Mouse (Mus musculus): ENCODE measurements around the gene Oit1. TPM values are rescaled to one million over a fixed set of nuclear protein-coding genes. Genes with fewer than 3 reads are reported as not detected.

Oit1 gene
- total RNA-seq, 2 experiments from 2014 or later, result not detected

GRCm38 (mm10) chr14:8340226-8340625 lies 38.3 kb downstream of the Oit1 start:
- DNase-seq (ENCODE audit: low spot score in 2 of 2), result no peak

DNA sequence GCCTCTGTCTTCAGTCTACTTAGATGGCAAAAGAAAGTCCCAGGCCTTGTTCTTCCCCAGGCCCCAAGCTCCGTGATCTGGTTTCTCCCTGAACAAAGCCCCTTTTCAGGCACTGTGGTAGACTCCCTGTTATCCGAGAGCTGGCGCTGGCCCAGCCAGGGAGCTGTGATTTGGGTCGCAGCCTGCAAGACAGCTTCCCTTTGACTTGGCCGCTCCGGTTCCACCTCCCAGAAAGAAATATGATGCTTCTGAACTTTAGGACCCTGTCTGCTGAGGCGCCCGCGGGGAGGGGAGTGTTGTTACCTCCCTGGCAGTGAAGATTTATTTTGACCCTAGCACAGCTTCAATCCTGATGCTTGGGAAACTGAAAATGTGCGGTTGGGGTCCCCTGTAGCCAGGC lies 42.6 kb downstream of the Oit1 start:
- no peak for DNase-seq (ENCODE audit: low spot score in 2 of 2)

DNA sequence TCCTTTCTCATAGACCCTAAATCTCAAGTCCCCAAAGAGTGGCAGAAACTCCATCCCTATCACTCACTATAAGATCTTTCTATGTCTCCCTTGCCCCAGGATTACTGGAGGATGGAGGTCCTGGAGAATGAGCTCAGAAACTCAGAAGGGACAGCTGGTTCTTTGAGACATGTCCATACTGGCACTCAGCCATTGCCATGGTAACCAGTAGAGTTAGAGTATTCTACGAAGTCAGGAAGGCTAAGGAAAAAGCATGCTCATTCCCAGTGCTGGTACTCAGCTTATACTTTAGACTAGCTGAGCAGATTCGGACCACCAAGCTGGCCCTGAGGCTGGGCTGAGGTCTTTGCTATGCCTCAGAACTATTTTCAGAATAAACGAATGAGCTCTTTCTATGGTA lies 44.0 kb downstream of the Oit1 start:
- no peak for DNase-seq (ENCODE audit: low spot score in 2 of 2)

GRCm38 (mm10) chr14:8332314-8333252 lies 46.0 kb downstream of the Oit1 start:
- DNase-seq (ENCODE audit: low spot score in 2 of 2), result no peak

DNA sequence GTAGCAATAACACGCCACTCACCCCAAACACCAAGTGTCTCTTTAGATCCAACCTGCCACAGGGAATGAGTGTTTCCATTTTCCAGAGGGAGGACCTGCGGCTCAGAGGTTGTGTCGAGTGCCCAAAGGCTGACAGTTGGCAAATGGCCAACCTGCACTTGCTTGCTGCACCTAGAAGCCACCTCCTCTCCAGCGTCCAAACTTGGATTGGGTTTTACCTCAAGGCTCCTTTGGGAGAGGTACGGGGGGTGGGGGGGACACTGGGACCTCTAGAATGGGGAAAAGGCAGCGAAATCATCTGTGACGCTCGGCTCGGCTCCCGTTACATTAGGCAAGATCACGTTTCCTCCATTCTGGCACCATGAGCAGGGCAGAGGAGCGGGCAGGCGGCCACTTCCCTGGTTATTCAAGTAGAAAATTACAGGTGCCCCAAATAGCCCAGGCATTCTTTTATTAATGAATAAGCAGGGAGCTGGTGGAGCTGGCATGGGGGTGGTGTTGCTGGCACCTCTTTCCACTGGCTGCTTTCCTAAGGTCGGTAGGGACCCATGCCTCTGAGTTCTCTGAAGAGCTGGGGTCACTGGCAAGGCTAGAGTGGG lies 47.1 kb downstream of the Oit1 start:
- no peak for DNase-seq (ENCODE audit: low spot score in 2 of 2)

DNA sequence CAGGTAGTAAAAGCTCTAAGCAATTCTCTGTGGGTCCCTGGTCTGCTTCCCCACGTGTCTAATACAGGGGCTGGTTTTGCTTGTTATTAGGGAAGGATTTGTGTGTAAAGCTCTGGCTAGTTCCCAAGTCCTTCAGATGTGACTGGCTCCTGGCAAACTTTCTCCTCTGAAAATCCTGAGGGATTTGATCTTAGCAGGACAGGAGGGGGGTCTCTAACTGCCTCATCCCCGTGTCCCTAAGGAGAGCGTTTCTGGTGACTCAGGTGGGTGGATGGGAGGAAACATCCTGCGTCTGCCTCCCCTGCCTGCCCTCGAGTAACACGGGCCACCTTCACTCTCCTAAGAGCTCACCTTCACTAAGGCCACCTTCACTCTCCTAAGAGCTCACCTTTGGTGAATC lies 48.2 kb downstream of the Oit1 start:
- DNase-seq (ENCODE audit: low spot score in 2 of 2), result no peak

GRCm38 (mm10) chr14:8329552-8329951 lies 49.0 kb downstream of the Oit1 start:
- no peak for DNase-seq (ENCODE audit: low spot score in 2 of 2)

GRCm38 (mm10) chr14:8327371-8327770 lies 51.2 kb downstream of the Oit1 start:
- DNase-seq (ENCODE audit: low spot score in 2 of 2), result no peak

DNA sequence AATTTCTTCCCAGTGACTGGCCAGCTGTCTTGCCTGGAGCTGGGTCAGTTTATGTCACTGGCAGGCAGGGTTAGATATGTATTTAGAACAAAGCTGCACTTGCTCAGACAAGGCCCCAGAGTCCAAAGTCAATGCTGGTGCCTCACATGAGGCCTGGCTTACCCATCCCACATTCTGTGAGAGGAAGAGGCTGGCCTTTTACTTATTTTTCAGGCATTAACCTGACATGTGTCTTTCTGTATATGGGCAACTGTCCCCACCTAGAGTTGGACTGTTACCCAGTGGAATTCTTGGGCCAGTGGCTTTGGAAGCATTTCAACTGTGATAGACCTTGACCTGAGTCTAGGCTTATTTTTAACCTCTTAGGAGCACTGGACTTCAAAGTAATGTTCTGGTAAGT lies 51.6 kb downstream of the Oit1 start:
- no peak for DNase-seq (ENCODE audit: low spot score in 2 of 2)

GRCm38 (mm10) chr14:8325746-8326145 lies 52.8 kb downstream of the Oit1 start:
- no peak for DNase-seq (ENCODE audit: low spot score in 2 of 2)

GRCm38 (mm10) chr14:8320528-8320927 lies 58.0 kb downstream of the Oit1 start:
- no peak for DNase-seq (ENCODE audit: low spot score in 2 of 2)

DNA sequence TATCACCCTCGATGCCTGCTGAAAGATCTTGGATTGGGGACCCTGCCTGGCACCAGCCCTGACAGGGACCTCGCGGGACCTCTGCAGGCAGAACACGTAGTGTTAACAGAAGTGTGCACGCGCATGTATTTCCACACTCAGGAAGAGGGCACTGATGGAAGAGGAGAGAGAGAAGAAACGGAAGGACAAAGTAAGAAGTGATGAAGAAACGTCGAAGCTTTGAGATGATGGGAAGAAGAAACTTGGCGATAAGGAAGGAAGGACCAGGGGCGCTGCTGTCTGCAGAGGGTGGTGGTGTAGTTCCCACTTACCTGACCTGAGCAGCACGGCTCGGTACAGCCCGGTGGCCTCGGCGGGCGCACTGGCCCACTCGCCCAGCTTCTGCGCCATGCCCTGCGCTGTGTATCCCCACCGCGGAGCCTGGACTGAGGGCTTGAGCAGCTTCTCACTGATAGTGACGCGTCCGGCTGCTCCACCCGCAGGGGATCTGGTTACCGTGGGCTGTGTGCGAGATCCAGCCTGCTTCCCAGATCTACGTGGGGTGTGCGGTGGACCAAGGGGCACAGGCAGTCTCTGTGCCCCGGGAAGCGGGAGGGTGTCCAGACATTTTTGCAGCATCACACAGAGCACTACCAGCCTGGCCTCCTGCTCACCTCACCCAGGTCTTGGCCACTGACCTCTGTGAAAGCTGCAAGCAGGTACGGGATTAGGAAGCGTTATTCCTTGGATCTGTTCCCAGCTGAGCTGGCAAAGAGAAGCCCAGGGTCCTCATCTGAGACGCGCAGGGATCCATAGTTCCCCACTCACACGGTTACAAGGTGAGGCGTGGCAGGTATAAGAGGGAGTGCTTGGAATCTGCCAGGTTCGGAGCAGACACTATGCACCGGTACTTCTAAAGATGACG lies 61.1 kb downstream of the Oit1 start, which contains the start of gene Fam107a:
Gene Fam107a (minus strand): TSS at position 830 of the 904 bp plus-strand sequence.
- DNase-seq (ENCODE audit: low spot score in 2 of 2), result no peak

DNA sequence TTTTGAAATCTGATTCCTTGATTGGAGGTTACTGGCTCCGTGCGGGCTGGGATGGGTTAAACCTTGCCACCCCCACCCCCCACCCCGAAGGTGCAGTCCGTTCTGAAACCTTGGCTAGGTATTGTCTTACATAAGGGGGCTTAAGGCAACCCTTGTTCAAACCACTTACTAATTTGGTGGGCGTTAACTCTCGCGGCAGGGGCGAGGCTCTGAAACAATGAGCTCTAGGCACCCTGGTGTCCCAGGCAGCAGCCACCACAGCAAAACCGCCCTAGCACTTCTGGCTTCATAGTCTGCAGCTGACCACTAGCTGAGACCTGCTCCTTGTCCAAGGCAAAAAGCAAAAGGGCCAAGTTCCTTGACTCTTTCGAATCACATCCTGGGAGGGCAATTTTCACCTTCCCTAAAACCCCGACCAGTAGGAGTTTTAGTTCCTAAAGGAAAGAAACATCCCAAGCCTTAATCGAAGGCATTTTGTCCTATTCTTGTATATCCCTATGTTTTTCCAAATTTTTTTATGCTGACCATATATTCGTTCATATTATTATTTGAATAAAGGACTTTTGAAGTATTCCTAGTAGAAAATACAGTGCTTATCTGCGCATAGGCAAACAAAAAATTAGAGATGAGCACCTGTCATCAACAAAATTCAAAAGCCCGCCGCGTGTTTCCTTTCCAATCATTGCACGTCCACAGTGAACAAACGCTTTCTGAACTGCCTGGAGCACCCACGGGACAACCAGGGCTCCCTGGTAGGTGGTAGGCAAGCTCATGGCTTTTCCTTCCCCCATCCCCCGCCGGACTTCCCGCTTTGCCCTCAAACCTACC lies 62.0 kb downstream of the Oit1 start:
- no peak for DNase-seq (ENCODE audit: low spot score in 2 of 2)

GRCm38 (mm10) chr14:8315169-8315568 lies 63.4 kb downstream of the Oit1 start:
- no peak for DNase-seq (ENCODE audit: low spot score in 2 of 2)

DNA sequence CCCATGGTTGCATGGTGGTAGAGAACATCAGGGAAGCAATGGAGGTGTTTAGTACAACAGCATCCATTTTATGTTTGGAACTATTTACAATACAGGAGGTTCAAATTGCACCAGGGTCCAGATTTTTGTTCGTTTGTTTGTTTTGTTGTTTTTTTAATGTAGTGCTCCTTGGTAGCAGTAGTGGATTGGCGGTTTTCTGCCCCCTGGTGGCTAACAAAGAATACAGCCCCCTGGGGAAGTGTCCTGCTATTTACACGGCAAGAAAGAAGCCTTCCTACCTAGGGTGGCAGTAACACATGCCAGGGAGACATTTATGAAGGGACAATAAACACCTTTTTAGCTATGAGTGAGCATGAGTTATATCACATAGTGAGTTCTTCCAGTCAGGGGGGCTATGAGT lies 64.0 kb downstream of the Oit1 start:
- peak in 1 of 2 experiments; percentile 32 for DNase-seq (ENCODE audit: low spot score in 2 of 2)

GRCm38 (mm10) chr14:8313877-8314276 lies 64.7 kb downstream of the Oit1 start:
- no peak for DNase-seq (ENCODE audit: low spot score in 2 of 2)

- DNase-seq (ENCODE audit: low spot score in 2 of 2), result no peak
These were observed 68.9 kb downstream of the Oit1 start for GRCm38 (mm10) chr14:8309621-8310141.

DNA sequence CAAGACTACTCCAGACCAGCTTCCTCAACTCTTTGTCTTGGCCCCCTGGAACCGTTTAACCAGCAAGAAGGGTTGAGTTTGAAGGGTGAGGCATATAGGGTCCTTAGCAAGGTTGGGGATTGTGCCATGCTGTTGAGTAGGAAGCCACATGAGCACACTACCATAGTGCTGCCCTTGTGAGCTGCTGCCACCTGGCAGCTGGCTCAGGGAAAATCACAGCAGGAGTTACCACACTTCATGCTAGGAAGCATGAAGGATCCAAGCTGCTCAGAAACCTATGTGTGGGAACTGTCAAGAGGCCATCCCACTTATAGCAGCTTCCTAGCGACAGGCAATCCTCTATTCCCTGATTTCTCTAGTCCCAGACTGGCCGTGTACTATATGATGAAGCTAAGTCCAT lies 69.9 kb downstream of the Oit1 start:
- DNase-seq (ENCODE audit: low spot score in 2 of 2), result no peak

DNA sequence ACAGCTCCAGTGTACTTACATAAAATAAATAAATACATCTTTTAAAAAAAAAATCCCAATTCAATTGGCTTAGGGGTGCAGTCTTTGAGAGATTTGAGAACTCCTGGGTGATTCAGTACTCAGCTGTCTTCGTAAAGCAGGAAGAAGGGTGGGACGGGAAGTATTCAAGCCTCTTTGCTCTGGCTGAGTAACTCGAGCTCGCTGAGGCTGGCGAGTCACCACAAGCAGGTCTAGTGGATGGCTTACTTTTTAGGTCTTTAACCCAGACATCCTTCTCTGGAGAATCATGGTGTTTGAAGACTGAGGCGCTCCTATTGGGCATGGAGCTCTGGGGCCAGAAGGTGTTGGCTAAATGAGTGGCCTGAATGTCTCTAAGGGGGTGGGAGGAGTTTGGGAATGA lies 71.7 kb downstream of the Oit1 start:
- DNase-seq (ENCODE audit: low spot score in 2 of 2), result no peak

DNA sequence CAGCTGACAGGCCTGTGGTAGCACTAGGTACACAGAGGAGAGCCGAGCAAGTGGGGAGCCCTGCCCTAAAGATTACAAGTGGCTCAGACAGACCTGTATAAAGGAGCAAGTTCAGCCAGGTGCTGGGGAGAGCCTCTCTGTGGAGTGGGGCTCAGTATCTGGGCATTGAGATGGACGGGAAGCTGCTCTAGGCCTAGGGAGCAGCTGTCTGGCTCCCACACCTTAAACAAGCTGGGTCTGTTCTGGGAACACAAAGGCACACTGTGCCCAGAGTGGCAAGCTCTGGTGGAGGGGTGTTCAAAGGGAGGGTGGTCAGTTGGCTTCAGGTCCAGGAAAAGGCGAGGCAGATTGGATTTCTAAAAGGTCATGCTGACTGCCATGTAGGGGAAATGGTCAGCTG lies 73.5 kb downstream of the Oit1 start:
- DNase-seq (ENCODE audit: low spot score in 2 of 2), result no peak
